Mouse (Mus musculus) C2C12 (cell line): ENCODE data around the gene Bod1.

Source experiments
- CTCF ChIP-seq: IDR thresholded peaks from one replicate; pipeline ENCODE4 v1.5.1; 2011; ENCODE audit not compliant: control insufficient read depth, insufficient read depth, insufficient read length
- MAX ChIP-seq: IDR thresholded peaks from one replicate; pipeline ENCODE4 v1.6.1; 2011; ENCODE audit warnings: mild to moderate bottlenecking, control low read depth

GRCm38 (mm10) chr11:31672170-31672563 is 482 bp upstream of the Bod1 start:
- TF ChIP-seq CTCF: no peak
- no peak for TF ChIP-seq MAX
